20 mouse cellular contexts compared by ENCODE assay signal in genomic region chr2:64367188-64367587, GRCm38 (mm10).
DNase-seq lines count a peak whose midpoint lies in the region; ATAC-seq lines count a peak whose summit lies in the region.
"Had no signal": no experiment of that assay in that cellular context is flagged by ENCODE, and none has a peak within 500 bp of the region (broad histone marks: within the 10 kb centered on the region; RNA-seq: fewer than 3 reads in every experiment).

No protein-coding gene starts in this region.

- no peak overlapping the region for H3K9ac ChIP-seq in midbrain, embryonic 12.5 days (replicated peaks)
- H3K9ac ChIP-seq in midbrain, embryonic 11.5 days (ENCODE audit: low read length): no peak overlapping the region
- no peak overlapping the region for H3K9ac ChIP-seq in neural tube, embryonic 12.5 days
- no peak overlapping the region for H3K9ac ChIP-seq in neural tube, embryonic 15.5 days (replicated peaks)
- H3K9ac ChIP-seq in neural tube, embryonic 14.5 days (replicated peaks; ENCODE audit: low read depth, low read length): no peak overlapping the region
- H3K9ac ChIP-seq: forebrain, postnatal 0 days; hindbrain, embryonic 12.5 days; hindbrain, embryonic 15.5 days had no signal

- H3K27ac ChIP-seq in midbrain, embryonic 12.5 days (replicated peaks): no peak overlapping the region
- no peak overlapping the region for H3K27ac ChIP-seq in midbrain, embryonic 11.5 days (ENCODE audit: low read depth, low read length)
- H3K27ac ChIP-seq in neural tube, embryonic 12.5 days: no peak overlapping the region
- no peak overlapping the region for H3K27ac ChIP-seq in neural tube, embryonic 15.5 days (replicated peaks)
- H3K27ac ChIP-seq in neural tube, embryonic 14.5 days (ENCODE audit: low read depth, low read length): no peak overlapping the region
- H3K27ac ChIP-seq: forebrain, embryonic 10.5 days; gastrocnemius, adult 2 months; hindbrain, embryonic 12.5 days; hindbrain, embryonic 15.5 days had no signal

- H3K4me3 ChIP-seq in midbrain, embryonic 12.5 days: no peak overlapping the region
- H3K4me3 ChIP-seq in midbrain, embryonic 11.5 days (ENCODE audit: low read depth, low read length): no peak overlapping the region
- no peak overlapping the region for H3K4me3 ChIP-seq in neural tube, embryonic 12.5 days
- no peak overlapping the region for H3K4me3 ChIP-seq in neural tube, embryonic 15.5 days (replicated peaks)
- H3K4me3 ChIP-seq in neural tube, embryonic 14.5 days (ENCODE audit: low read depth, low read length): no peak overlapping the region
- H3K4me3 ChIP-seq: forebrain, embryonic 10.5 days; gastrocnemius, adult 2 months; hindbrain, embryonic 12.5 days; hindbrain, embryonic 15.5 days had no signal

- DNase-seq in midbrain, embryonic 11.5 days (ENCODE audit: low spot score, missing footprints): no peak
- DNase-seq in kidney, postnatal 25 days: no peak
- DNase-seq: adrenal gland, adult 2 months; adrenal gland, postnatal 14 days; cerebellum, adult 18-20 months; cerebellum, adult 9-10 months; cerebellum, postnatal 14 days; forebrain, postnatal 0 days; gastrocnemius, adult 2 months; gastrocnemius, postnatal 14 days; heart, adult 11 months had no signal

- H3K4me2 ChIP-seq in midbrain, embryonic 12.5 days (replicated peaks): no peak overlapping the region
- H3K4me2 ChIP-seq in midbrain, embryonic 11.5 days: no peak overlapping the region
- no peak overlapping the region for H3K4me2 ChIP-seq in neural tube, embryonic 12.5 days (replicated peaks)
- H3K4me2 ChIP-seq in neural tube, embryonic 15.5 days: no peak overlapping the region; the same call in 1 of the 2 replicates
- H3K4me2 ChIP-seq in neural tube, embryonic 14.5 days (ENCODE audit: low read depth, low read length): no peak overlapping the region
- H3K4me2 ChIP-seq: heart, embryonic 11.5 days; hindbrain, embryonic 12.5 days; hindbrain, embryonic 15.5 days had no signal

- no peaks in the 10 kb centered on the region for H3K27me3 ChIP-seq in midbrain, embryonic 12.5 days
- no peaks in the 10 kb centered on the region for H3K27me3 ChIP-seq in midbrain, embryonic 11.5 days (ENCODE audit: control insufficient read depth, insufficient read depth, low read length)
- H3K27me3 ChIP-seq in neural tube, embryonic 12.5 days (replicated peaks): no peaks in the 10 kb centered on the region
- no peaks in the 10 kb centered on the region for H3K27me3 ChIP-seq in neural tube, embryonic 15.5 days (replicated peaks)
- no peaks in the 10 kb centered on the region for H3K27me3 ChIP-seq in neural tube, embryonic 14.5 days (ENCODE audit: control insufficient read depth, insufficient read depth, low read length)
- H3K27me3 ChIP-seq: hindbrain, embryonic 12.5 days; hindbrain, embryonic 15.5 days had no signal

- no peaks in the 10 kb centered on the region for H3K36me3 ChIP-seq in midbrain, embryonic 12.5 days
- no peaks in the 10 kb centered on the region for H3K36me3 ChIP-seq in midbrain, embryonic 11.5 days (ENCODE audit: control insufficient read depth, insufficient read depth, low read length)
- H3K36me3 ChIP-seq in neural tube, embryonic 12.5 days: no peaks in the 10 kb centered on the region
- no peaks in the 10 kb centered on the region for H3K36me3 ChIP-seq in neural tube, embryonic 15.5 days
- no peaks in the 10 kb centered on the region for H3K36me3 ChIP-seq in neural tube, embryonic 14.5 days (ENCODE audit: control insufficient read depth, insufficient read depth, low read length)
- H3K36me3 ChIP-seq: forebrain, embryonic 10.5 days; hindbrain, embryonic 12.5 days; hindbrain, embryonic 15.5 days had no signal

- no peaks in the 10 kb centered on the region for H3K9me3 ChIP-seq in midbrain, embryonic 12.5 days
- no peaks in the 10 kb centered on the region for H3K9me3 ChIP-seq in midbrain, embryonic 11.5 days (ENCODE audit: control insufficient read depth, low read length)
- no peaks in the 10 kb centered on the region for H3K9me3 ChIP-seq in neural tube, embryonic 12.5 days
- H3K9me3 ChIP-seq in neural tube, embryonic 15.5 days (replicated peaks): no peaks in the 10 kb centered on the region
- H3K9me3 ChIP-seq in neural tube, embryonic 14.5 days (ENCODE audit: control insufficient read depth, low read length): no peaks in the 10 kb centered on the region
- H3K9me3 ChIP-seq: forebrain, embryonic 10.5 days; hindbrain, embryonic 12.5 days; hindbrain, embryonic 15.5 days had no signal

- WGBS in midbrain, embryonic 12.5 days: 80% methylated on average over 7 of the region's 7 CpGs
- WGBS in midbrain, embryonic 11.5 days: 90% methylated on average over 7 of the region's 7 CpGs
- 65% methylated on average over 7 of the region's 7 CpGs for WGBS in neural tube, embryonic 12.5 days
- WGBS in neural tube, embryonic 15.5 days: 39% methylated on average over 7 of the region's 7 CpGs
- WGBS in neural tube, embryonic 14.5 days: 33% methylated on average over 7 of the region's 7 CpGs

- ATAC-seq in midbrain, embryonic 12.5 days (ENCODE audit: low FRiP score, low read depth): peak; percentile 25; the same call in 1 of the 2 replicates
- no peak for ATAC-seq in midbrain, embryonic 11.5 days (ENCODE audit: low FRiP score)
- peak; percentile 57; the same call in 1 of the 2 replicates for ATAC-seq in neural tube, embryonic 12.5 days (ENCODE audit: low FRiP score, low read depth)
- ATAC-seq in neural tube, embryonic 15.5 days (ENCODE audit: low FRiP score): no peak
- ATAC-seq in neural tube, embryonic 14.5 days (ENCODE audit: low read depth): peak; percentile 12; the same call in 1 of the 2 replicates
- ATAC-seq: CD4-positive, CD25-positive, alpha-beta regulatory T cell, adult 4 months; forebrain, postnatal 0 days had no signal

- peaks cover 11% of the 10 kb centered on the region for H3K4me1 ChIP-seq in midbrain, embryonic 12.5 days
- peaks cover 10% of the 10 kb centered on the region; the same call in 1 of the 2 replicates for H3K4me1 ChIP-seq in midbrain, embryonic 11.5 days (ENCODE audit: control insufficient read depth, insufficient read depth, low read length)
- H3K4me1 ChIP-seq in neural tube, embryonic 12.5 days: peaks cover 7% of the 10 kb centered on the region
- H3K4me1 ChIP-seq in neural tube, embryonic 15.5 days: peaks cover 15% of the 10 kb centered on the region
- H3K4me1 ChIP-seq in neural tube, embryonic 14.5 days (ENCODE audit: control insufficient read depth, insufficient read depth, low read length): peaks cover 3% of the 10 kb centered on the region; the same call in 1 of the 2 replicates

Comparison
In these comparisons a context has a peak if more than half of its experiments do, and no peak if none do; other contexts are left out.
1. ATAC-seq: peak in midbrain, embryonic 12.5 days (single experiment), neural tube, embryonic 12.5 days (single experiment) and neural tube, embryonic 14.5 days (single experiment); none in midbrain, embryonic 11.5 days (single experiment) and neural tube, embryonic 15.5 days (single experiment).